Mouse (Mus musculus) MEL (cell line): ENCODE results near the gene Alg5. TPM values are rescaled to one million over a fixed set of nuclear protein-coding genes. Genes with fewer than 3 reads are reported as not detected.

Experiments
- DNase-seq: peaks from one replicate; pipeline ENCODE4 v3.0.0; 2011; ENCODE audit warnings: low read depth, low spot score
- H3K27ac ChIP-seq: 2 replicates; pipeline ENCODE4 v1.5.1; 2012; ENCODE audit warnings: low read depth, mild to moderate bottlenecking, control low read depth, low read length, moderate library complexity; ENCODE audit not compliant: control insufficient read depth
- H3K27me3 ChIP-seq, 2 experiments: fragments of 150-350 bp in 1 of 2; sonication (generic) in 1 of 2; 2 replicates each; pipeline ENCODE4 v1.6.1; 2012; ENCODE audit warnings: low read length in 2 of 2, mild to moderate bottlenecking in 2 of 2, improper control_type of control experiment in 1 of 2, moderate library complexity in 1 of 2; ENCODE audit not compliant: insufficient read depth in 2 of 2, control insufficient read depth in 1 of 2
- H3K36me3 ChIP-seq, 2 experiments: 2 replicates each; pipeline ENCODE4 v1.6.1; 2012 to 2014; ENCODE audit warnings: low read length in 2 of 2, improper control_type of control experiment in 1 of 2, inconsistent platforms in 1 of 2, mild to moderate bottlenecking in 1 of 2; ENCODE audit not compliant: insufficient read depth in 2 of 2, control insufficient read depth in 1 of 2
- H3K4me1 ChIP-seq, 2 experiments: fragments of 150-350 bp in 1 of 2; sonication (generic) in 1 of 2; 2 replicates each; pipeline ENCODE4 v1.6.1; 2012; ENCODE audit warnings: low read length in 2 of 2, improper control_type of control experiment in 1 of 2, mild to moderate bottlenecking in 1 of 2; ENCODE audit not compliant: insufficient read depth in 2 of 2, control insufficient read depth in 1 of 2
- H3K4me3 ChIP-seq, 2 experiments: fragments of 150-350 bp in 1 of 2; sonication (generic) in 1 of 2; 2 replicates each; pipeline ENCODE4 v1.5.1; 2012; ENCODE audit warnings: low read depth in 2 of 2, low read length in 2 of 2, mild to moderate bottlenecking in 2 of 2, moderate library complexity in 2 of 2, control low read depth in 1 of 2, improper control_type of control experiment in 1 of 2; ENCODE audit not compliant: control insufficient read depth in 1 of 2, insufficient read depth in 1 of 2
- H3K79me2 ChIP-seq: 2 replicates; pipeline ENCODE4 v1.6.1; 2012; ENCODE audit warnings: mild to moderate bottlenecking, low read length, moderate library complexity; ENCODE audit not compliant: control insufficient read depth, poor library complexity, insufficient read depth
- H3K9ac ChIP-seq: 2 replicates; pipeline ENCODE4 v1.6.1; 2012; ENCODE audit warnings: low read depth, mild to moderate bottlenecking, control low read depth, low read length, moderate library complexity; ENCODE audit not compliant: control insufficient read depth, poor library complexity, severe bottlenecking
- H3K9me3 ChIP-seq: fragments of 150-350 bp; sonication (generic); replicated peaks from 2 replicates; pipeline ENCODE4 v1.6.1; 2012; ENCODE audit warnings: mild to moderate bottlenecking, low read length, improper control_type of control experiment, moderate library complexity; ENCODE audit not compliant: insufficient read depth
- BHLHE40 ChIP-seq: IDR thresholded peaks from 2 replicates; pipeline ENCODE4 v1.6.1; 2012; ENCODE audit warnings: low read depth, mild to moderate bottlenecking, inconsistent platforms, low read length, improper control_type of control experiment, borderline replicate concordance
- CHD2 ChIP-seq: IDR thresholded peaks from 2 replicates; pipeline ENCODE4 v1.6.1; 2011; ENCODE audit warnings: low read length, improper control_type of control experiment
- CTCF ChIP-seq, 3 experiments: IDR thresholded peaks in 2 of 3; conservative IDR thresholded peaks in 1 of 3; 2 replicates each; pipeline ENCODE4 v1.5.1; 2011 to 2012; ENCODE audit warnings: low read length in 3 of 3, low read depth in 2 of 3, mild to moderate bottlenecking in 2 of 3, improper control_type of control experiment in 1 of 3, inconsistent platforms in 1 of 3, mixed read lengths in 1 of 3, moderate library complexity in 1 of 3; ENCODE audit not compliant: control insufficient read depth in 1 of 3, insufficient read depth in 1 of 3, poor library complexity in 1 of 3, severe bottlenecking in 1 of 3
- ELF1 ChIP-seq: IDR thresholded peaks from 2 replicates; pipeline ENCODE4 v1.6.1; 2014; ENCODE audit warnings: low read depth, mild to moderate bottlenecking, inconsistent platforms, low read length, improper control_type of control experiment, moderate library complexity
- EP300 ChIP-seq, 2 experiments: IDR thresholded peaks; 2 replicates each; pipeline ENCODE4 v1.6.1; 2011; ENCODE audit warnings: improper control_type of control experiment in 2 of 2, low read length in 2 of 2, low read depth in 1 of 2, mild to moderate bottlenecking in 1 of 2
- GABPA ChIP-seq: IDR thresholded peaks from 2 replicates; pipeline ENCODE4 v1.6.1; 2012; ENCODE audit warnings: low read depth, mild to moderate bottlenecking, inconsistent platforms, low read length, improper control_type of control experiment, moderate library complexity
- JUND ChIP-seq: IDR thresholded peaks from 2 replicates; pipeline ENCODE4 v1.6.1; 2011; ENCODE audit warnings: low read depth, mild to moderate bottlenecking, improper control_type of control experiment, low read length
- MAX ChIP-seq: IDR thresholded peaks from 2 replicates; pipeline ENCODE4 v1.6.1; 2011; ENCODE audit warnings: low read length, improper control_type of control experiment
- MAZ ChIP-seq: IDR thresholded peaks from 2 replicates; pipeline ENCODE4 v1.6.1; 2012; ENCODE audit warnings: low read depth, mild to moderate bottlenecking, inconsistent platforms, low read length, improper control_type of control experiment
- MXI1 ChIP-seq: IDR thresholded peaks from 2 replicates; pipeline ENCODE4 v1.6.1; 2011; ENCODE audit warnings: mild to moderate bottlenecking, low read depth, low read length, improper control_type of control experiment
- NRF1 ChIP-seq: IDR thresholded peaks from 2 replicates; pipeline ENCODE4 v1.6.1; 2014; ENCODE audit warnings: low read depth, mild to moderate bottlenecking, inconsistent platforms, low read length, improper control_type of control experiment, moderate library complexity; ENCODE audit not compliant: poor library complexity, insufficient read depth, severe bottlenecking
- RAD21 ChIP-seq: IDR thresholded peaks from 2 replicates; pipeline ENCODE4 v1.6.1; 2011; ENCODE audit warnings: mild to moderate bottlenecking, low read depth, low read length, improper control_type of control experiment
- RCOR1 ChIP-seq: IDR thresholded peaks from 2 replicates; pipeline ENCODE4 v1.6.1; 2012; ENCODE audit warnings: low read depth, mild to moderate bottlenecking, inconsistent platforms, low read length, improper control_type of control experiment
- SIN3A ChIP-seq: IDR thresholded peaks from 2 replicates; pipeline ENCODE4 v1.6.1; 2012; ENCODE audit warnings: low read length, improper control_type of control experiment, inconsistent platforms
- USF1 ChIP-seq: IDR thresholded peaks from 2 replicates; pipeline ENCODE4 v1.6.1; 2014; ENCODE audit warnings: low read depth, mild to moderate bottlenecking, inconsistent platforms, low read length, improper control_type of control experiment, moderate library complexity
- USF2 ChIP-seq, 2 experiments: IDR thresholded peaks; 2 replicates each; pipeline ENCODE4 v1.6.1; 2011 to 2012; ENCODE audit warnings: improper control_type of control experiment in 2 of 2, low read length in 2 of 2, borderline replicate concordance in 1 of 2, inconsistent platforms in 1 of 2, low read depth in 1 of 2, mild to moderate bottlenecking in 1 of 2; ENCODE audit not compliant: insufficient read depth in 1 of 2
- ZC3H11A ChIP-seq: IDR thresholded peaks from 2 replicates; pipeline ENCODE4 v1.6.1; 2012; ENCODE audit warnings: low read depth, mild to moderate bottlenecking, inconsistent platforms, low read length, improper control_type of control experiment
- ZKSCAN1 ChIP-seq: IDR thresholded peaks from 2 replicates; pipeline ENCODE4 v1.6.1; 2012; ENCODE audit warnings: low read depth, mild to moderate bottlenecking, inconsistent platforms, low read length, improper control_type of control experiment, moderate library complexity
- ZNF384 ChIP-seq: IDR thresholded peaks from 2 replicates; pipeline ENCODE4 v1.6.1; 2012; ENCODE audit warnings: low read depth, mild to moderate bottlenecking, inconsistent platforms, low read length, improper control_type of control experiment
- polyA plus RNA-seq, 2 experiments: library from polyadenylated mRNA; stranded (reverse) in 1 of 2; unstranded in 1 of 2; fragments of >175 nt in 1 of 2; fragments of >200 nt in 1 of 2; gene quantifications; 2 replicates each; pipeline versions ENCODE4 v1.2.1 to v1.2.4; 2012; ENCODE audit warnings: low replicate concordance in 2 of 2, low read depth in 1 of 2; ENCODE audit not compliant: insufficient read length in 2 of 2, insufficient read depth in 1 of 2, missing spikeins in 1 of 2
- total RNA-seq: library from RNA; depleted of rRNA; stranded (reverse); fragments of 300-350 nt; gene quantifications from 2 replicates; pipeline ENCODE4 v1.2.3, GENCODE M21; 2012

Alg5 gene
- total and polyA plus RNA-seq, 3 experiments, result 34.8 to 44.0 TPM; not detected in 1

- Histone ChIP-seq H3K27me3 (no peaks in the 10 kb centered on the region), H3K4me1 (no peaks in the 10 kb centered on the region; a peak in 1 of 4 replicates), H3K79me2 (peaks cover 6% of the 10 kb centered on the region), H3K4me3 (no peak overlapping the region), H3K9ac (no peak overlapping the region), H3K36me3 (peaks cover 5 to 29% of the 10 kb centered on the region in 2 experiments), H3K9me3 (no peaks in the 10 kb centered on the region), H3K27ac (no peak overlapping the region)
- TF ChIP-seq NRF1 (no peak), SIN3A (no peak), ELF1 (no peak), MXI1 (no peak), JUND (no peak), RCOR1 (no peak), USF1 (no peak), ZNF384 (no peak), CHD2 (no peak), MAX (no peak), ZKSCAN1 (no peak), RAD21 (no peak), BHLHE40 (no peak), EP300 (IDR thresholded peaks at IDR 0.05; ENCODE audit: low read depth in 1 of 2, low read length in 2 of 2) (no peak), MAZ (no peak), ZC3H11A (no peak), USF2 (IDR thresholded peaks at IDR 0.05; ENCODE audit: borderline replicate concordance in 1 of 2, insufficient read depth in 1 of 2, low read depth in 1 of 2, low read length in 2 of 2) (no peak)
- no peak for DNase-seq
These were observed 6.6 kb downstream of the Alg5 start for GRCm38 (mm10) chr3:54741965-54742364.

- no peak overlapping the region for H3K4me3 ChIP-seq
- no peak overlapping the region for H3K27ac ChIP-seq
- no peaks in the 10 kb centered on the region for H3K79me2 ChIP-seq
- H3K36me3 ChIP-seq, result peaks cover 0 to 45% of the 10 kb centered on the region in 2 experiments; a peak in 2 of 4 replicates
- DNase-seq, result peak; percentile 40
- H3K9me3 ChIP-seq, result no peaks in the 10 kb centered on the region
- no peaks in the 10 kb centered on the region for H3K4me1 ChIP-seq
- TF ChIP-seq CTCF (IDR thresholded peaks at IDR 0.05 in 2 of 3, conservative IDR thresholded peaks at IDR 0.05 in 1 of 3; ENCODE audit: control insufficient read depth in 1 of 3, insufficient read depth in 1 of 3, low read depth in 2 of 3, low read length in 3 of 3, poor library complexity in 1 of 3, severe bottlenecking in 1 of 3), result peak in 2 of 3 experiments; percentile 47 to 50
- no peak for TF ChIP-seq GABPA
- no peak overlapping the region for H3K9ac ChIP-seq
- no peaks in the 10 kb centered on the region for H3K27me3 ChIP-seq
These were observed 10.5 kb downstream of the Alg5 start for GRCm38 (mm10) chr3:54745799-54746198.
